Mouse (Mus musculus): Measurements from ENCODE around the gene Foxa2.

DNA sequence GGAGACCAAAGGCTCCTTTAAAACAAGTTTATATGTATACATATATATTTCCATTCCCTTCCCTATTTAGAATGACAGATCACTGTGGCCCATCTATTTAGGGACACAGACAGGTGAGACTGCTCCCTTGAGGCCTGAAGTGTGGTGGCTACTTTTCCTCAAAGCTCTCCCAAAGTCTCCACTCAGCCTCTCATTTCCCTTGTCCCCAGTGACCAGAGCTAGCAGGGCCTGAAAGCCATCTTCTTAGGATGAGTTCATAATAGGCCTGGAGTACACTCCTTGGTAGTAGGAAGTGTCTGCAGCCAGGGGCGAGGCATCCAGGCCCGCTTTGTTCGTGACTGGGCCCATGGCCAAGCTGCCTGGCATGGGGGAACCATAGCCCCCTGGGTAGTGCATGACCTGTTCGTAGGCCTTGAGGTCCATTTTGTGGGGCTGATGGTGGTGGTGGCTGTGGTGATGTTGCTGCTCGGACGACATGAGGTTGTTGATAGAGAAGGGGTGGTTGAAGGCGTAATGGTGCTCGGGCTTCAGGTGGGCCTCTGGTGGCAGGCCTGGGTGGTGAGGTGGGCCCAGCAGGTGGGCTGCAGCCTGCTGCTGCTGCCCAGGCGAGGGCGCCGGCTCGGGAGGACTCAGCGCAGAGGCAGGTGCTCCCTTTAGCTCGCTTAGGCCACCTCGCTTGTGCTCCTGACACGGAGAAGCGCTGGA lies 3.3 kb downstream of the Foxa2 start:
- TF ChIP-seq POLR2A (IDR thresholded peaks at IDR 0.05; ENCODE audit: insufficient read depth, low read length) (no peak), CTCF (IDR thresholded peaks at IDR 0.05; ENCODE audit: low read depth, low read length) (no peak), EP300 (IDR thresholded peaks at IDR 0.05; ENCODE audit: insufficient read depth, low read depth, low read length) (no peak)
